Mouse (Mus musculus) cerebellum, adult 8-10 months (tissue): ENCODE measurements around the gene Phldb2.
A peak's percentile ranks its signal among the peaks of the same experiment; 100 is the strongest.

Source experiments
- DNase-seq: peaks from one replicate; pipeline ENCODE4 v3.0.0; 2022

Phldb2 gene

GRCm38 (mm10) chr16:45780001-45780400 is 173.4 kb downstream of the Phldb2 start:
- DNase-seq, result no peak

GRCm38 (mm10) chr16:45774813-45775212 is 178.6 kb downstream of the Phldb2 start:
- DNase-seq, result no peak

- peak; percentile 33 for DNase-seq
Observed at GRCm38 (mm10) chr16:45770914-45771313, 182.5 kb downstream of the Phldb2 start.

- peak; percentile 83 for DNase-seq
Observed at GRCm38 (mm10) chr16:45767853-45768640, 185.4 kb downstream of the Phldb2 start.

GRCm38 (mm10) chr16:45767434-45767833 is 186.0 kb downstream of the Phldb2 start:
- DNase-seq, result no peak

- no peak for DNase-seq
Observed at GRCm38 (mm10) chr16:45765801-45766494, 187.4 kb downstream of the Phldb2 start.

- DNase-seq, result no peak
Observed at GRCm38 (mm10) chr16:45765102-45765501, 188.3 kb downstream of the Phldb2 start.

- no peak for DNase-seq
Observed at GRCm38 (mm10) chr16:45762859-45763505, 190.4 kb downstream of the Phldb2 start.

- DNase-seq, result no peak
Observed at GRCm38 (mm10) chr16:45761425-45761824, 192.0 kb downstream of the Phldb2 start.

- DNase-seq, result no peak
Observed at GRCm38 (mm10) chr16:45758726-45759269, 194.6 kb downstream of the Phldb2 start.

GRCm38 (mm10) chr16:45757421-45758078 is 195.8 kb downstream of the Phldb2 start:
- DNase-seq, result no peak

GRCm38 (mm10) chr16:45756855-45757254 is 196.5 kb downstream of the Phldb2 start:
- DNase-seq, result peak; percentile 62

- DNase-seq, result no peak
Observed at GRCm38 (mm10) chr16:45743591-45744144, 209.7 kb downstream of the Phldb2 start.

GRCm38 (mm10) chr16:45742615-45743476 is 210.6 kb downstream of the Phldb2 start, which contains the start of gene Abhd10:
TSS of gene Abhd10 (minus strand) at chr16:45742955.
- DNase-seq, result peak; percentile 99

GRCm38 (mm10) chr16:45737880-45738279 is 215.5 kb downstream of the Phldb2 start:
- no peak for DNase-seq

GRCm38 (mm10) chr16:45736724-45737123 is 216.7 kb downstream of the Phldb2 start:
- DNase-seq, result no peak

GRCm38 (mm10) chr16:45729163-45729562 is 224.2 kb downstream of the Phldb2 start:
- no peak for DNase-seq

GRCm38 (mm10) chr16:45724742-45725102 is 228.7 kb downstream of the Phldb2 start:
- DNase-seq, result no peak

GRCm38 (mm10) chr16:45724061-45724741 is 229.2 kb downstream of the Phldb2 start, which contains the start of gene Tagln3:
TSS of gene Tagln3 (minus strand) at chr16:45724608.
- peak; percentile 81 for DNase-seq

GRCm38 (mm10) chr16:45723172-45723901 is 230.1 kb downstream of the Phldb2 start:
- DNase-seq, result peak; percentile 54
